Mouse (Mus musculus): ENCODE measurements around the gene Pcsk6. TPM values are rescaled to one million over a fixed set of nuclear protein-coding genes. Genes with fewer than 3 reads are reported as not detected.

Gene Pcsk6
- polyA plus RNA-seq, 1 experiment, result 0.12 TPM

GRCm38 (mm10) chr7:65895262-65895661 lies 33.7 kb downstream of the Pcsk6 start:
- no peak overlapping the region for H3K4me3 ChIP-seq (replicated peaks)
- TF ChIP-seq GATA1 (IDR thresholded peaks at IDR 0.05; ENCODE audit: low read length) (no peak), TAL1 (IDR thresholded peaks at IDR 0.05; ENCODE audit: low read length) (no peak)
- no peaks in the 10 kb centered on the region for H3K36me3 ChIP-seq (ENCODE audit: control insufficient read depth)
- H3K27me3 ChIP-seq (ENCODE audit: control insufficient read depth), result no peaks in the 10 kb centered on the region
- H3K9me3 ChIP-seq (ENCODE audit: control insufficient read depth, low read length), result peaks cover 2% of the 10 kb centered on the region; the same call in 1 of the 2 replicates
- no peaks in the 10 kb centered on the region for H3K4me1 ChIP-seq (ENCODE audit: control insufficient read depth)

GRCm38 (mm10) chr7:65901231-65901630 lies 39.7 kb downstream of the Pcsk6 start:
- no peak overlapping the region for H3K4me3 ChIP-seq (replicated peaks)
- H3K4me1 ChIP-seq (ENCODE audit: control insufficient read depth), result peaks cover 2% of the 10 kb centered on the region
- H3K27me3 ChIP-seq (ENCODE audit: control insufficient read depth), result no peaks in the 10 kb centered on the region
- H3K36me3 ChIP-seq (ENCODE audit: control insufficient read depth), result no peaks in the 10 kb centered on the region
- H3K9me3 ChIP-seq (ENCODE audit: control insufficient read depth, low read length), result peaks cover 2% of the 10 kb centered on the region; the same call in 1 of the 2 replicates
- no peak for TF ChIP-seq GATA1 (IDR thresholded peaks at IDR 0.05; ENCODE audit: low read length)
- TF ChIP-seq TAL1 (IDR thresholded peaks at IDR 0.05; ENCODE audit: low read length), result no peak

- Histone ChIP-seq H3K9me3 (ENCODE audit: control insufficient read depth, low read length) (peaks cover 2% of the 10 kb centered on the region; the same call in 1 of the 2 replicates), H3K4me1 (ENCODE audit: control insufficient read depth) (peaks cover 2% of the 10 kb centered on the region), H3K27me3 (ENCODE audit: control insufficient read depth) (no peaks in the 10 kb centered on the region), H3K36me3 (ENCODE audit: control insufficient read depth) (no peaks in the 10 kb centered on the region), H3K4me3 (replicated peaks) (no peak overlapping the region)
- TF ChIP-seq TAL1 (IDR thresholded peaks at IDR 0.05; ENCODE audit: low read length), result no peak
- no peak for TF ChIP-seq GATA1 (IDR thresholded peaks at IDR 0.05; ENCODE audit: low read length)
Measured at GRCm38 (mm10) chr7:65902471-65903180, 41.1 kb downstream of the Pcsk6 start.

GRCm38 (mm10) chr7:65903456-65903855 lies 41.9 kb downstream of the Pcsk6 start:
- no peak overlapping the region for H3K4me3 ChIP-seq (replicated peaks)
- peaks cover 2% of the 10 kb centered on the region for H3K4me1 ChIP-seq (ENCODE audit: control insufficient read depth)
- no peaks in the 10 kb centered on the region for H3K36me3 ChIP-seq (ENCODE audit: control insufficient read depth)
- H3K9me3 ChIP-seq (ENCODE audit: control insufficient read depth, low read length), result peaks cover 2% of the 10 kb centered on the region; the same call in 1 of the 2 replicates
- TF ChIP-seq TAL1 (IDR thresholded peaks at IDR 0.05; ENCODE audit: low read length) (no peak), GATA1 (IDR thresholded peaks at IDR 0.05; ENCODE audit: low read length) (no peak)
- H3K27me3 ChIP-seq (ENCODE audit: control insufficient read depth), result no peaks in the 10 kb centered on the region

GRCm38 (mm10) chr7:65906528-65907272 lies 45.2 kb downstream of the Pcsk6 start:
- H3K27me3 ChIP-seq (ENCODE audit: control insufficient read depth), result no peaks in the 10 kb centered on the region
- no peaks in the 10 kb centered on the region for H3K9me3 ChIP-seq (ENCODE audit: control insufficient read depth, low read length)
- TF ChIP-seq GATA1 (IDR thresholded peaks at IDR 0.05; ENCODE audit: low read length), result no peak
- no peak for TF ChIP-seq TAL1 (IDR thresholded peaks at IDR 0.05; ENCODE audit: low read length)
- no peak overlapping the region for H3K4me3 ChIP-seq (replicated peaks)
- H3K4me1 ChIP-seq (ENCODE audit: control insufficient read depth), result peaks cover 2% of the 10 kb centered on the region
- no peaks in the 10 kb centered on the region for H3K36me3 ChIP-seq (ENCODE audit: control insufficient read depth)

- Histone ChIP-seq H3K27me3 (ENCODE audit: control insufficient read depth) (no peaks in the 10 kb centered on the region), H3K9me3 (ENCODE audit: control insufficient read depth, low read length) (no peaks in the 10 kb centered on the region), H3K4me1 (ENCODE audit: control insufficient read depth) (no peaks in the 10 kb centered on the region), H3K36me3 (ENCODE audit: control insufficient read depth) (no peaks in the 10 kb centered on the region), H3K4me3 (replicated peaks) (no peak overlapping the region)
- no peak for TF ChIP-seq GATA1 (IDR thresholded peaks at IDR 0.05; ENCODE audit: low read length)
- no peak for TF ChIP-seq TAL1 (IDR thresholded peaks at IDR 0.05; ENCODE audit: low read length)
Measured at GRCm38 (mm10) chr7:65909343-65910127, 48.0 kb downstream of the Pcsk6 start.

- TF ChIP-seq TAL1 (IDR thresholded peaks at IDR 0.05; ENCODE audit: low read length) (no peak), GATA1 (IDR thresholded peaks at IDR 0.05; ENCODE audit: low read length) (no peak)
- H3K36me3 ChIP-seq (ENCODE audit: control insufficient read depth), result no peaks in the 10 kb centered on the region
- no peaks in the 10 kb centered on the region for H3K9me3 ChIP-seq (ENCODE audit: control insufficient read depth, low read length)
- H3K4me1 ChIP-seq (ENCODE audit: control insufficient read depth), result no peaks in the 10 kb centered on the region
- no peaks in the 10 kb centered on the region for H3K27me3 ChIP-seq (ENCODE audit: control insufficient read depth)
- no peak overlapping the region for H3K4me3 ChIP-seq (replicated peaks)
Measured at GRCm38 (mm10) chr7:65913088-65913610, 51.6 kb downstream of the Pcsk6 start.

GRCm38 (mm10) chr7:65914761-65915301 lies 53.3 kb downstream of the Pcsk6 start:
- H3K27me3 ChIP-seq (ENCODE audit: control insufficient read depth), result no peaks in the 10 kb centered on the region
- no peak overlapping the region for H3K4me3 ChIP-seq (replicated peaks)
- H3K9me3 ChIP-seq (ENCODE audit: control insufficient read depth, low read length), result no peaks in the 10 kb centered on the region
- TF ChIP-seq GATA1 (IDR thresholded peaks at IDR 0.05; ENCODE audit: low read length) (no peak), TAL1 (IDR thresholded peaks at IDR 0.05; ENCODE audit: low read length) (no peak)
- no peaks in the 10 kb centered on the region for H3K4me1 ChIP-seq (ENCODE audit: control insufficient read depth)
- no peaks in the 10 kb centered on the region for H3K36me3 ChIP-seq (ENCODE audit: control insufficient read depth)
